ENCODE assay signal across 37 mouse cellular contexts in the genomic region with DNA sequence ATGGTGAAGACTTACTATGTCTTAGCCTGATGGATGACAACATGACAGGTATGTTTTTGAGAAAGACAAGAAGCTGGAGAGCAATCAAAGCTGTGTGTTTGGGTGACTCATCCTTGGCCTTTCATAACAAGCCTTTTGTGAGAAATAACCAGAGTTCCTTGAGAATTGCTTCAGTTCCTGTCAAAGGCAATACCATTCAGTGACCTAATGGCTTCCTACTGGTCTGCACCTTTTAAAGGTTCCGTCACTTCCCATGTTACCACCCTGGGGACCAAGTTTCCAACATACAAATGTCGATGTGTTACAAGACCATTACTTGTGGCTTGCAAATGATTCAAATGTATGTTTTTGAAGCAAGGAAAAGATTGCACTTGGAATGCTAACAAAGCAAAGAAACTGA. TPM values are rescaled to one million over a fixed set of nuclear protein-coding genes. Genes with fewer than 3 reads are reported as not detected.
DNase-seq lines count a peak whose midpoint lies in the region; ATAC-seq and TF ChIP-seq lines count a peak whose summit lies in the region.
"Had no signal": no experiment of that assay in that cellular context is flagged by ENCODE, and none has a peak within 500 bp of the region (broad histone marks: within the 10 kb centered on the region; RNA-seq: fewer than 3 reads in every experiment).

No protein-coding gene starts in this region.

- no peak for ATAC-seq in hindbrain, postnatal 0 days
- no peak for ATAC-seq in hindbrain, embryonic 11.5 days (ENCODE audit: low FRiP score)
- ATAC-seq in cerebellum, adult (ENCODE audit: insufficient number of reproducible peaks, low FRiP score, low TSS enrichment) = no peak
- ATAC-seq: forebrain, embryonic 13.5 days; intestine, embryonic 15.5 days; Patski had no signal

- H3K9me3 ChIP-seq in hindbrain, postnatal 0 days (ENCODE audit: low read length) = no peaks in the 10 kb centered on the region
- H3K9me3 ChIP-seq in hindbrain, embryonic 11.5 days (ENCODE audit: control insufficient read depth, low read length) = no peaks in the 10 kb centered on the region
- H3K9me3 ChIP-seq: embryonic facial prominence, embryonic 10.5 days; embryonic facial prominence, embryonic 15.5 days; forebrain, embryonic 13.5 days; heart, embryonic 10.5 days; heart, embryonic 15.5 days; hindbrain, embryonic 15.5 days; intestine, embryonic 15.5 days; liver, embryonic 15.5 days; lung, embryonic 15.5 days; midbrain, embryonic 10.5 days; neural tube, embryonic 12.5 days had no signal

- no peak overlapping the region for H3K27ac ChIP-seq in hindbrain, postnatal 0 days
- no peak overlapping the region for H3K27ac ChIP-seq in hindbrain, embryonic 11.5 days (ENCODE audit: low read depth, low read length)
- peak overlapping the region; percentile 36; the same call in 1 of the 2 replicates for H3K27ac ChIP-seq in testis, adult 2 months (ENCODE audit: control insufficient read depth, insufficient read depth, low read depth, low read length)
- H3K27ac ChIP-seq: embryonic facial prominence, embryonic 10.5 days; embryonic facial prominence, embryonic 15.5 days; forebrain, embryonic 13.5 days; heart, embryonic 10.5 days; heart, embryonic 15.5 days; hindbrain, embryonic 15.5 days; intestine, embryonic 15.5 days; liver, embryonic 15.5 days; lung, embryonic 15.5 days; macrophage; midbrain, embryonic 10.5 days; neural tube, embryonic 12.5 days had no signal

- no peaks in the 10 kb centered on the region for H3K4me1 ChIP-seq in hindbrain, postnatal 0 days (ENCODE audit: insufficient read depth, low read length)
- no peaks in the 10 kb centered on the region for H3K4me1 ChIP-seq in hindbrain, embryonic 11.5 days (replicated peaks; ENCODE audit: control insufficient read depth, insufficient read depth, low read length)
- no peaks in the 10 kb centered on the region for H3K4me1 ChIP-seq in testis, adult 2 months (ENCODE audit: control insufficient read depth, insufficient read depth, low read length)
- H3K4me1 ChIP-seq: embryonic facial prominence, embryonic 10.5 days; embryonic facial prominence, embryonic 15.5 days; heart, embryonic 10.5 days; heart, embryonic 15.5 days; hindbrain, embryonic 15.5 days; liver, embryonic 15.5 days; lung, embryonic 15.5 days; neural tube, embryonic 12.5 days had no signal

- H3K4me3 ChIP-seq in hindbrain, postnatal 0 days (ENCODE audit: low read length) = no peak overlapping the region
- H3K4me3 ChIP-seq in hindbrain, embryonic 11.5 days (ENCODE audit: low read depth, low read length) = no peak overlapping the region
- no peak overlapping the region for H3K4me3 ChIP-seq in testis, adult 2 months (ENCODE audit: control insufficient read depth, low read depth, low read length)
- H3K4me3 ChIP-seq: embryonic facial prominence, embryonic 15.5 days; forebrain, embryonic 13.5 days; heart, embryonic 15.5 days; hindbrain, embryonic 15.5 days; intestine, embryonic 15.5 days; liver, embryonic 15.5 days; lung, embryonic 15.5 days; midbrain, embryonic 10.5 days; myocyte; neural tube, embryonic 12.5 days had no signal

- 0 out of 2 replicates have a peak overlapping the region, but pooled peaks have one; percentile 55 for H3K4me2 ChIP-seq in hindbrain, postnatal 0 days (ENCODE audit: low read depth, low read length)
- H3K4me2 ChIP-seq in hindbrain, embryonic 11.5 days (replicated peaks; ENCODE audit: low read depth, low read length) = no peak overlapping the region
- H3K4me2 ChIP-seq: embryonic facial prominence, embryonic 15.5 days; forebrain, embryonic 13.5 days; heart, embryonic 15.5 days; intestine, embryonic 15.5 days; liver, embryonic 15.5 days; neural tube, embryonic 12.5 days had no signal

- no peak for TF ChIP-seq CTCF in hindbrain, postnatal 0 days (IDR thresholded peaks at IDR 0.05; ENCODE audit: low read depth)
- no peak for TF ChIP-seq CTCF in testis, adult 2 months (IDR thresholded peaks at IDR 0.05; ENCODE audit: control insufficient read depth, insufficient read depth, insufficient replicate concordance, low read depth, low read length)

- DNase-seq in hindbrain, postnatal 0 days (ENCODE audit: low spot score) = no peak
- DNase-seq in hindbrain, embryonic 11.5 days (ENCODE audit: low spot score) = no peak
- no peak for DNase-seq in testis, postnatal 14 days (ENCODE audit: low spot score)
- DNase-seq in induced T-regulatory cell, adult 2 months (ENCODE audit: low read depth) = peak; percentile 4
- no peak for DNase-seq in layer of hippocampus, postnatal 14 days (ENCODE audit: low spot score in 2 of 2)
- DNase-seq: adrenal gland, postnatal 14 days; B cell, adult 2 months; cerebellum, adult 18-20 months; cerebellum, postnatal 14 days; gastrocnemius, postnatal 10 days; heart, postnatal 36 days; kidney, adult 2 months; kidney, postnatal 36 days; layer of hippocampus, postnatal 36 days; left cerebral cortex, postnatal 4 days; right cerebral cortex, adult 18-20 months; spleen, adult 18-20 months; thymus, adult 2 months; thymus, postnatal 4 days had no signal

- no peaks in the 10 kb centered on the region for H3K27me3 ChIP-seq in hindbrain, postnatal 0 days (ENCODE audit: insufficient read depth, low read length)
- H3K27me3 ChIP-seq in hindbrain, embryonic 11.5 days (ENCODE audit: control insufficient read depth, insufficient read depth, low read length) = no peaks in the 10 kb centered on the region
- H3K27me3 ChIP-seq in testis, adult 2 months (ENCODE audit: control insufficient read depth, insufficient read depth, low read length) = no peaks in the 10 kb centered on the region
- H3K27me3 ChIP-seq: embryonic facial prominence, embryonic 15.5 days; forebrain, embryonic 13.5 days; heart, embryonic 15.5 days; hindbrain, embryonic 15.5 days; intestine, embryonic 15.5 days; liver, embryonic 15.5 days; lung, embryonic 15.5 days; neural tube, embryonic 12.5 days had no signal

- H3K9ac ChIP-seq in hindbrain, postnatal 0 days (replicated peaks; ENCODE audit: low read length) = no peak overlapping the region
- no peak overlapping the region for H3K9ac ChIP-seq in hindbrain, embryonic 11.5 days (ENCODE audit: low read depth, low read length)
- H3K9ac ChIP-seq: embryonic facial prominence, embryonic 15.5 days; forebrain, embryonic 13.5 days; heart, embryonic 15.5 days; hindbrain, embryonic 15.5 days; intestine, embryonic 15.5 days; liver, embryonic 15.5 days; lung, embryonic 15.5 days; neural tube, embryonic 12.5 days had no signal

- no peak for TF ChIP-seq POLR2A in testis, adult 2 months (IDR thresholded peaks at IDR 0.05; ENCODE audit: control insufficient read depth, low read depth, low read length)

- no peaks in the 10 kb centered on the region for H3K36me3 ChIP-seq in hindbrain, postnatal 0 days (ENCODE audit: insufficient read depth, low read length)
- no peaks in the 10 kb centered on the region for H3K36me3 ChIP-seq in hindbrain, embryonic 11.5 days (ENCODE audit: control insufficient read depth, insufficient read depth, low read length)
- H3K36me3 ChIP-seq in testis, adult 2 months (ENCODE audit: control insufficient read depth, insufficient read depth, low read length) = no peaks in the 10 kb centered on the region
- H3K36me3 ChIP-seq: embryonic facial prominence, embryonic 15.5 days; heart, embryonic 15.5 days; hindbrain, embryonic 15.5 days; intestine, embryonic 15.5 days; neural tube, embryonic 12.5 days had no signal

- WGBS in hindbrain, postnatal 0 days = 87% methylated on average over 2 of the region's 2 CpGs
- 80% methylated on average over 2 of the region's 2 CpGs for whole genome bisulfite sequencing in hindbrain, embryonic 11.5 days

RNA-seq across cellular contexts. Expression of a gene that starts 1.7 kb away (rescaled TPM):
- total RNA-seq in hindbrain, postnatal 0 days (2014; rRNA removed) = 89.2 and 100 TPM in 2 replicates
- polyA plus RNA-seq in hindbrain, postnatal 0 days (2015; fragmentation: Nextera tagmentation; extraction: Ambion mirVana) = 257 and 262 TPM in 2 replicates
- polyA plus RNA-seq in hindbrain, embryonic 11.5 days (2014; fragmentation: Nextera tagmentation; extraction: Ambion mirVana) = 460 and 466 TPM in 2 replicates
- 7.4 and 9.7 TPM in 2 replicates for polyA plus RNA-seq in testis, adult 2 months (2012; rRNA removed)
- 10 to 100 TPM; 79.9 to 86.3 TPM for total RNA-seq in layer of hippocampus, postnatal 14 days (2021)

RNA-seq across cellular contexts. Expression of a gene that starts 26.9 kb away (rescaled TPM):
- 263 and 314 TPM in 2 replicates for total RNA-seq in hindbrain, postnatal 0 days (2014; rRNA removed)
- polyA plus RNA-seq in hindbrain, postnatal 0 days (2015; fragmentation: Nextera tagmentation; extraction: Ambion mirVana) = 900 and 904 TPM in 2 replicates
- polyA plus RNA-seq in hindbrain, embryonic 11.5 days (2014; fragmentation: Nextera tagmentation; extraction: Ambion mirVana) = 733 and 747 TPM in 2 replicates
- 16.1 and 16.4 TPM in 2 replicates for polyA plus RNA-seq in testis, adult 2 months (2012; rRNA removed)
- total RNA-seq in layer of hippocampus, postnatal 14 days (2021) = 100 to 1,000 TPM; 355 to 394 TPM

RNA-seq across cellular contexts. Expression of a gene that starts 27.9 kb away (rescaled TPM):
- total RNA-seq in hindbrain, postnatal 0 days (2014; rRNA removed) = 38.9 and 58.8 TPM in 2 replicates
- polyA plus RNA-seq in hindbrain, postnatal 0 days (2015; fragmentation: Nextera tagmentation; extraction: Ambion mirVana) = 272 and 279 TPM in 2 replicates
- 99.1 and 107 TPM in 2 replicates for polyA plus RNA-seq in hindbrain, embryonic 11.5 days (2014; fragmentation: Nextera tagmentation; extraction: Ambion mirVana)
- polyA plus RNA-seq in testis, adult 2 months (2012; rRNA removed) = 1.9 and 2.2 TPM in 2 replicates
- 10 to 100 TPM; 75.5 to 80.4 TPM for total RNA-seq in layer of hippocampus, postnatal 14 days (2021)
- total RNA-seq: liver, adult 2 months had no signal
- polyA plus RNA-seq: liver, adult 2 months had no signal

RNA-seq across cellular contexts. Expression of a gene that starts 28.6 kb away (rescaled TPM):
- 0.86 and 2.4 TPM in 2 replicates for total RNA-seq in hindbrain, postnatal 0 days (2014; rRNA removed)
- 3.5 and 4.1 TPM in 2 replicates for polyA plus RNA-seq in hindbrain, postnatal 0 days (2015; fragmentation: Nextera tagmentation; extraction: Ambion mirVana)
- polyA plus RNA-seq in hindbrain, embryonic 11.5 days (2014; fragmentation: Nextera tagmentation; extraction: Ambion mirVana) = 0.82 and 1.3 TPM in 2 replicates
- polyA plus RNA-seq in testis, adult 2 months (2012; rRNA removed) = not detected in 2 replicates
- total RNA-seq in layer of hippocampus, postnatal 14 days (2021) = 1 to 10 TPM in 1 of 2 experiments, under 1 TPM in 1; 0.95 to 1.7 TPM
- total RNA-seq: adrenal gland, postnatal 14 days; liver, adult 2 months had no signal
- polyA plus RNA-seq: gonadal fat pad, adult 2 months; kidney, adult 2 months; liver, adult 2 months; Patski; thymus, adult 2 months had no signal

RNA-seq across cellular contexts. Expression of a gene that starts 39.5 kb away (rescaled TPM):
- total RNA-seq in hindbrain, postnatal 0 days (2014; rRNA removed) = 3.9 and 4.3 TPM in 2 replicates
- polyA plus RNA-seq in hindbrain, postnatal 0 days (2015; fragmentation: Nextera tagmentation; extraction: Ambion mirVana) = 45.2 and 45.8 TPM in 2 replicates
- 2.6 TPM in 2 replicates for polyA plus RNA-seq in hindbrain, embryonic 11.5 days (2014; fragmentation: Nextera tagmentation; extraction: Ambion mirVana)
- polyA plus RNA-seq in testis, adult 2 months (2012; rRNA removed) = not detected in 2 replicates
- 100 to 1,000 TPM; 110 to 134 TPM for total RNA-seq in layer of hippocampus, postnatal 14 days (2021)
- polyA plus RNA-seq: liver, adult 2 months; Patski had no signal

Comparison
In these comparisons a context has a peak if more than half of its experiments do, and no peak if none do; other contexts are left out.
1. RNA of a gene that starts 1.7 kb away (polyA plus RNA-seq): 460 to 466 TPM in hindbrain, embryonic 11.5 days and 257 to 262 TPM in hindbrain, postnatal 0 days; 7.4 to 9.7 TPM in testis, adult 2 months; every median in the first group is over 10 times any median in the second.
2. RNA of a gene that starts 26.9 kb away (polyA plus RNA-seq): 900 to 904 TPM in hindbrain, postnatal 0 days and 733 to 747 TPM in hindbrain, embryonic 11.5 days; 16.1 to 16.4 TPM in testis, adult 2 months; every median in the first group is over 10 times any median in the second.
3. RNA of a gene that starts 27.9 kb away (polyA plus RNA-seq): 272 to 279 TPM in hindbrain, postnatal 0 days and 99.1 to 107 TPM in hindbrain, embryonic 11.5 days; 1.9 to 2.2 TPM in testis, adult 2 months; every median in the first group is over 10 times any median in the second.